Mouse (Mus musculus): ENCODE data around the gene Atad2b.

DNA sequence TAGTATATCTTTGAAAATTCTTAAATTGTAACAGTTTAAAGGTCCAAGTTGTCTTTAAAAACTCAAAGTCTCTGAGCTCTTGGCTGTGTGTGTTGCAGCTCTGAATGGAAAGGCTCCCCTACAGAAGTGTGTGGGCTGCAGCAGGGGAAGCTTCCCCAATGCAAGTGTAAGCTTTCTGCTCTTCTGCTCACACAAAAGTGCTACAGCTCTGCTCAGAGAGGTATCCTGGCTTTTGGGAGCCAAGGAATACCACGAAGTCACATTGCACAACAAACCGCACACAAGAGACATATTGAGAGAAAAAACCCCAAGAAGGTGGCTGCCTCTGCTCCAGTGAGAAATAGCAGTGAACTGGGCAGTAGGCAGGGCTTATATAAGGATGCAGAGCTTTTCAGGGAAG, 120.9 kb downstream of the Atad2b start:
- no peak for TF ChIP-seq CTCF (IDR thresholded peaks at IDR 0.05; ENCODE audit: low read depth, low read length)
- TF ChIP-seq GATA1 (IDR thresholded peaks at IDR 0.05; ENCODE audit: borderline replicate concordance, low read length): no peak
- TF ChIP-seq TAL1 (conservative IDR thresholded peaks at IDR 0.05; ENCODE audit: low read depth, low read length): no peak

Measured in G1E (cell line).